Mouse (Mus musculus) frontal cortex, adult 2 months (tissue): Measurements from ENCODE around the gene Cryaa. TPM values are rescaled to one million over a fixed set of nuclear protein-coding genes. Genes with fewer than 3 reads are reported as not detected.

Experiments used
- DNase-seq, 2 experiments: peaks; one replicate each; pipeline ENCODE4 v3.0.0; 2022; ENCODE audit warnings: low spot score in 1 of 2; ENCODE audit errors: extremely low spot score in 1 of 2
- polyA plus RNA-seq: library from polyadenylated mRNA; depleted of rRNA; stranded (reverse); fragments of >200 nt; gene quantifications from 2 replicates; pipeline ENCODE4 v1.2.3, GENCODE M21; 2012; rRNA removed

The Cryaa gene
- polyA plus RNA-seq: 0.20 TPM in 1 of 2 replicates, not detected in the other

- no peak for DNase-seq
These were observed at the start of gene Cryaa for GRCm38 (mm10) chr17:31677507-31677906. Gene Cryaa (plus strand): TSS chr17:31677807.

GRCm38 (mm10) chr17:31627961-31628360 is 49.6 kb upstream of the Cryaa start:
- DNase-seq: no peak

GRCm38 (mm10) chr17:31631081-31631800 is 46.4 kb upstream of the Cryaa start:
- no peak for DNase-seq

- DNase-seq: no peak
These were observed 44.6 kb upstream of the Cryaa start for GRCm38 (mm10) chr17:31633007-31633406.

GRCm38 (mm10) chr17:31634896-31635295 is 42.7 kb upstream of the Cryaa start:
- no peak for DNase-seq

GRCm38 (mm10) chr17:31635781-31636180 is 41.8 kb upstream of the Cryaa start:
- DNase-seq: no peak

- DNase-seq: no peak
These were observed 41.2 kb upstream of the Cryaa start for GRCm38 (mm10) chr17:31636277-31636941.

GRCm38 (mm10) chr17:31636942-31637811 is 40.4 kb upstream of the Cryaa start, which contains the start of gene Cbs:
Gene Cbs (minus strand): TSS chr17:31637238.
- peak; percentile 34 to 54 for DNase-seq

GRCm38 (mm10) chr17:31637866-31638570 is 39.6 kb upstream of the Cryaa start:
- peak; percentile 35 to 76 for DNase-seq

GRCm38 (mm10) chr17:31639651-31640050 is 38.0 kb upstream of the Cryaa start:
- DNase-seq: peak in 1 of 2 experiments; percentile 25

GRCm38 (mm10) chr17:31642331-31642730 is 35.3 kb upstream of the Cryaa start:
- DNase-seq: no peak

- DNase-seq: no peak
These were observed 34.7 kb upstream of the Cryaa start for GRCm38 (mm10) chr17:31642913-31643312.

GRCm38 (mm10) chr17:31646199-31647002 is 31.2 kb upstream of the Cryaa start:
- no peak for DNase-seq

GRCm38 (mm10) chr17:31652152-31652551 is 25.5 kb upstream of the Cryaa start:
- DNase-seq: no peak

- DNase-seq: no peak
These were observed 24.3 kb upstream of the Cryaa start for GRCm38 (mm10) chr17:31653277-31653676.

GRCm38 (mm10) chr17:31655366-31655765 is 22.2 kb upstream of the Cryaa start:
- no peak for DNase-seq

- DNase-seq: no peak
These were observed 20.9 kb upstream of the Cryaa start for GRCm38 (mm10) chr17:31656682-31657081.

- no peak for DNase-seq
These were observed 20.2 kb upstream of the Cryaa start for GRCm38 (mm10) chr17:31657141-31657983.

GRCm38 (mm10) chr17:31658136-31658467 is 19.5 kb upstream of the Cryaa start:
- no peak for DNase-seq
